Mouse (Mus musculus) CH12.LX (cell line): Measurements from ENCODE around the gene Akap5. TPM values are rescaled to one million over a fixed set of nuclear protein-coding genes. Genes with fewer than 3 reads are reported as not detected.

Experiments
- DNase-seq: peaks from one replicate; pipeline ENCODE4 v3.0.0-alpha.2; 2013; ENCODE audit errors: extremely low read depth
- H3K27ac ChIP-seq: 2 replicates; pipeline ENCODE4 v1.5.1; 2012; ENCODE audit warnings: low read depth, mild to moderate bottlenecking, control low read depth, moderate library complexity; ENCODE audit not compliant: insufficient read depth
- H3K27me3 ChIP-seq: replicated peaks from 2 replicates; pipeline ENCODE3; 2012; ENCODE audit warnings: inconsistent platforms
- H3K36me3 ChIP-seq, 2 experiments: replicated peaks in 1 of 2; 2 replicates each; pipeline versions ENCODE3 to v1.6.1; 2012; ENCODE audit warnings: inconsistent platforms in 1 of 2, low read length in 1 of 2, mild to moderate bottlenecking in 1 of 2, mixed read lengths in 1 of 2, moderate library complexity in 1 of 2; ENCODE audit not compliant: control insufficient read depth in 1 of 2, insufficient read depth in 1 of 2
- H3K4me1 ChIP-seq, 2 experiments: 2 replicates each; pipeline ENCODE4 v1.6.1; 2012; ENCODE audit warnings: inconsistent platforms in 1 of 2, moderate library complexity in 1 of 2; ENCODE audit not compliant: insufficient read depth in 2 of 2, control insufficient read depth in 1 of 2
- H3K4me2 ChIP-seq: 2 replicates; pipeline ENCODE4 v1.6.1; 2012; ENCODE audit warnings: low read depth, mild to moderate bottlenecking, control low read depth; ENCODE audit not compliant: poor library complexity, insufficient read depth, severe bottlenecking
- H3K4me3 ChIP-seq, 3 experiments: fragments of 150-350 bp in 1 of 3; sonication (generic) in 1 of 3; replicated peaks in 1 of 3; 2 replicates each; pipeline versions ENCODE3 to v1.5.1; 2011 to 2012; ENCODE audit warnings: low read depth in 2 of 3, low read length in 2 of 3, mild to moderate bottlenecking in 2 of 3, moderate library complexity in 2 of 3, control low read depth in 1 of 3, improper control_type of control experiment in 1 of 3, inconsistent platforms in 1 of 3, mixed read lengths in 1 of 3; ENCODE audit not compliant: poor library complexity in 1 of 3
- H3K79me2 ChIP-seq: replicated peaks from 2 replicates; pipeline ENCODE4 v1.6.1; 2012; ENCODE audit warnings: mild to moderate bottlenecking, moderate library complexity; ENCODE audit not compliant: control insufficient read depth, poor library complexity, insufficient read depth, severe bottlenecking; ENCODE audit errors: extremely low read depth
- H3K9ac ChIP-seq: 2 replicates; pipeline ENCODE4 v1.6.1; 2012; ENCODE audit warnings: low read depth, mild to moderate bottlenecking, control low read depth, moderate library complexity; ENCODE audit not compliant: insufficient read depth
- H3K9me3 ChIP-seq: replicated peaks from 2 replicates; pipeline ENCODE3; 2012; ENCODE audit warnings: low read length, inconsistent platforms, mixed read lengths
- BHLHE40 ChIP-seq: IDR thresholded peaks from 2 replicates; pipeline ENCODE4 v1.6.1; 2011; ENCODE audit warnings: mild to moderate bottlenecking, low read depth, low read length, improper control_type of control experiment
- CHD1 ChIP-seq: IDR thresholded peaks from 2 replicates; pipeline ENCODE4 v1.6.1; 2012; ENCODE audit warnings: low read depth, low read length, improper control_type of control experiment, inconsistent platforms
- CTCF ChIP-seq, 2 experiments: IDR thresholded peaks in 1 of 2; conservative IDR thresholded peaks in 1 of 2; 2 replicates each; pipeline ENCODE4 v1.5.1; 2011 to 2012; ENCODE audit warnings: low read depth in 2 of 2, low read length in 2 of 2, improper control_type of control experiment in 1 of 2, inconsistent platforms in 1 of 2, mild to moderate bottlenecking in 1 of 2, moderate library complexity in 1 of 2
- ELF1 ChIP-seq: IDR thresholded peaks from 2 replicates; pipeline ENCODE4 v1.6.1; 2014; ENCODE audit warnings: low read depth, mild to moderate bottlenecking, inconsistent platforms, low read length, improper control_type of control experiment
- ETS1 ChIP-seq: conservative IDR thresholded peaks from 2 replicates; pipeline ENCODE4 v1.6.1; 2012; ENCODE audit warnings: low read depth, mild to moderate bottlenecking, inconsistent platforms, low read length, improper control_type of control experiment, moderate library complexity
- GABPA ChIP-seq: IDR thresholded peaks from 2 replicates; pipeline ENCODE4 v1.6.1; 2012; ENCODE audit warnings: low read depth, low read length, improper control_type of control experiment, inconsistent platforms; ENCODE audit not compliant: insufficient replicate concordance
- HCFC1 ChIP-seq: IDR thresholded peaks from 2 replicates; pipeline ENCODE4 v1.6.1; 2012; ENCODE audit warnings: low read depth, mild to moderate bottlenecking, inconsistent platforms, low read length, improper control_type of control experiment
- JUN ChIP-seq: IDR thresholded peaks from 2 replicates; pipeline ENCODE4 v1.6.1; 2011; ENCODE audit warnings: low read depth, mild to moderate bottlenecking, low read length, improper control_type of control experiment, moderate library complexity; ENCODE audit not compliant: insufficient read depth
- KAT2A ChIP-seq: IDR thresholded peaks from 2 replicates; pipeline ENCODE4 v1.6.1; 2012; ENCODE audit warnings: low read length, improper control_type of control experiment, inconsistent platforms; ENCODE audit not compliant: insufficient replicate concordance
- MAX ChIP-seq: IDR thresholded peaks from 2 replicates; pipeline ENCODE4 v1.6.1; 2011; ENCODE audit warnings: low read length, improper control_type of control experiment
- MEF2A ChIP-seq: IDR thresholded peaks from 2 replicates; pipeline ENCODE4 v1.6.1; 2014; ENCODE audit warnings: low read depth, mild to moderate bottlenecking, inconsistent platforms, low read length, improper control_type of control experiment, borderline replicate concordance
- MYC ChIP-seq: IDR thresholded peaks from 2 replicates; pipeline ENCODE4 v1.6.1; 2011; ENCODE audit warnings: low read depth, mild to moderate bottlenecking, improper control_type of control experiment, low read length
- NELFE ChIP-seq: IDR thresholded peaks from 2 replicates; pipeline ENCODE4 v1.6.1; 2011; ENCODE audit warnings: low read depth, low read length, improper control_type of control experiment
- PAX5 ChIP-seq: IDR thresholded peaks from 2 replicates; pipeline ENCODE4 v1.6.1; 2012; ENCODE audit warnings: low read length, inconsistent platforms, mixed read lengths
- POLR2A ChIP-seq: IDR thresholded peaks from 2 replicates; pipeline ENCODE4 v1.6.1; 2011; ENCODE audit warnings: low read depth, mild to moderate bottlenecking, improper control_type of control experiment, low read length
- POLR2AphosphoS2 ChIP-seq: IDR thresholded peaks from 2 replicates; pipeline ENCODE4 v1.6.1; 2011; ENCODE audit warnings: low read depth, low read length, improper control_type of control experiment
- RAD21 ChIP-seq: IDR thresholded peaks from 2 replicates; pipeline ENCODE4 v1.6.1; 2011; ENCODE audit warnings: low read depth, mild to moderate bottlenecking, low read length, improper control_type of control experiment, moderate library complexity
- RCOR1 ChIP-seq: conservative IDR thresholded peaks from 2 replicates; pipeline ENCODE4 v1.6.1; 2012; ENCODE audit warnings: low read depth, mild to moderate bottlenecking, inconsistent platforms, low read length, improper control_type of control experiment
- SMC3 ChIP-seq: IDR thresholded peaks from 2 replicates; pipeline ENCODE4 v1.6.1; 2011; ENCODE audit warnings: low read depth, low read length, improper control_type of control experiment
- TBP ChIP-seq: conservative IDR thresholded peaks from 2 replicates; pipeline ENCODE4 v1.6.1; 2011; ENCODE audit warnings: low read depth, low read length, improper control_type of control experiment
- TCF12 ChIP-seq: IDR thresholded peaks from 2 replicates; pipeline ENCODE4 v1.6.1; 2014; ENCODE audit warnings: low read depth, mild to moderate bottlenecking, inconsistent platforms, low read length, improper control_type of control experiment
- UBTF ChIP-seq: IDR thresholded peaks from 2 replicates; pipeline ENCODE4 v1.6.1; 2012; ENCODE audit warnings: low read depth, mild to moderate bottlenecking, inconsistent platforms, low read length, improper control_type of control experiment, moderate library complexity
- ZC3H11A ChIP-seq: IDR thresholded peaks from 2 replicates; pipeline ENCODE4 v1.6.1; 2012; ENCODE audit warnings: low read depth, mild to moderate bottlenecking, inconsistent platforms, low read length, improper control_type of control experiment
- ZKSCAN1 ChIP-seq: IDR thresholded peaks from 2 replicates; pipeline ENCODE4 v1.6.1; 2012; ENCODE audit warnings: low read depth, inconsistent platforms, low read length, improper control_type of control experiment, borderline replicate concordance
- ZMIZ1 ChIP-seq: IDR thresholded peaks from 2 replicates; pipeline ENCODE4 v1.6.1; 2012; ENCODE audit warnings: low read depth, mild to moderate bottlenecking, inconsistent platforms, low read length, improper control_type of control experiment
- dilution Hi-C: fragments of 300-500 bp; cut with MboI; formaldehyde crosslinking; loops from 2 replicates; pipeline ENCODE4 v1.14.3; 2020; ENCODE audit warnings: low sequenced_read_pairs; ENCODE audit not compliant: extremely low pct_unique_long_range_greater_than_20kb, extremely low pct_ligation_motif_present
- in situ Hi-C: fragments of 300-500 bp; cut with MboI; formaldehyde crosslinking; loops from 3 replicates; pipeline ENCODE4 v1.14.3; 2019; ENCODE audit warnings: low sequenced_read_pairs, low pct_ligation_motif_present, low pct_unique_long_range_greater_than_20kb, mixed read lengths
- polyA plus RNA-seq: library from polyadenylated mRNA; unstranded; fragments of >175 nt; gene quantifications from 2 replicates; pipeline ENCODE4 v1.2.1, GENCODE M21; 2012; ENCODE audit warnings: low read depth; ENCODE audit not compliant: insufficient read length
- total RNA-seq, 2 experiments: library from RNA; depleted of rRNA; stranded (reverse); fragments of 300-350 nt in 1 of 2; fragments of >200 nt in 1 of 2; gene quantifications; 2 replicates each; pipeline ENCODE4 v1.2.3; 2012 to 2014

The Akap5 gene
- total and polyA plus RNA-seq, 3 experiments, result 0.27 to 0.89 (median 0.38) TPM

- in situ Hi-C loops (no loop called here), dilution Hi-C loops (no loop called here)
- Histone ChIP-seq H3K4me3 (no peak overlapping the region), H3K79me2 (no peaks in the 10 kb centered on the region), H3K4me2 (no peak overlapping the region), H3K9ac (no peak overlapping the region), H3K9me3 (no peaks in the 10 kb centered on the region), H3K4me1 (no peaks in the 10 kb centered on the region), H3K36me3 (peaks cover 76 to 97% of the 10 kb centered on the region in 2 experiments), H3K27me3 (no peaks in the 10 kb centered on the region), H3K27ac (no peak overlapping the region)
- TF ChIP-seq ETS1 (no peak), ELF1 (no peak), RAD21 (peak; percentile 50), CHD1 (no peak), CTCF (conservative IDR thresholded peaks at IDR 0.05 in 1 of 2, IDR thresholded peaks at IDR 0.05 in 1 of 2; ENCODE audit: low read depth in 2 of 2, low read length in 2 of 2) (peak; percentile 58 to 72), TCF12 (no peak), SMC3 (peak; percentile 60)
- DNase-seq, result peak; percentile 25
These were observed 31.5 kb upstream of the Akap5 start for GRCm38 (mm10) chr12:76293192-76293591.

- Histone ChIP-seq H3K4me1 (no peaks in the 10 kb centered on the region), H3K27ac (no peak overlapping the region), H3K9ac (no peak overlapping the region), H3K4me2 (no peak overlapping the region), H3K79me2 (no peaks in the 10 kb centered on the region; the same call in 1 of the 2 replicates), H3K36me3 (peaks cover 60 to 97% of the 10 kb centered on the region in 2 experiments), H3K4me3 (no peak overlapping the region), H3K9me3 (no peaks in the 10 kb centered on the region), H3K27me3 (no peaks in the 10 kb centered on the region)
- in situ Hi-C loops, result loop anchor here (5.0 kb wide), 1 partner anchor 34 kb away; no protein-coding TSS in a partner anchor
- TF ChIP-seq POLR2A, result no peak
- TF ChIP-seq RAD21, result no peak
- no peak for TF ChIP-seq POLR2AphosphoS2
- no peak for TF ChIP-seq NELFE
- TF ChIP-seq PAX5, result no peak
- TF ChIP-seq MAX, result no peak
- TF ChIP-seq JUN, result no peak
- dilution Hi-C loops, result no loop called here
- no peak for DNase-seq
These were observed 26.9 kb upstream of the Akap5 start for GRCm38 (mm10) chr12:76297830-76298229.

GRCm38 (mm10) chr12:76299361-76299906 lies 25.3 kb upstream of the Akap5 start:
- no peak overlapping the region for H3K4me2 ChIP-seq
- peaks cover 0 to 3% of the 10 kb centered on the region in 2 experiments; a peak in 1 of 4 replicates for H3K4me1 ChIP-seq
- in situ Hi-C loops (loop anchor here (5.0 kb wide), 1 partner anchor 33 kb away; no protein-coding TSS in a partner anchor), dilution Hi-C loops (no loop called here)
- H3K4me3 ChIP-seq, result no peak overlapping the region
- H3K36me3 ChIP-seq, result peaks cover 57 to 97% of the 10 kb centered on the region in 2 experiments
- no peaks in the 10 kb centered on the region; the same call in 1 of the 2 replicates for H3K79me2 ChIP-seq
- no peaks in the 10 kb centered on the region for H3K27me3 ChIP-seq
- H3K27ac ChIP-seq, result no peak overlapping the region
- no peak overlapping the region for H3K9ac ChIP-seq
- no peaks in the 10 kb centered on the region for H3K9me3 ChIP-seq
- DNase-seq, result no peak
- TF ChIP-seq JUN (no peak), TBP (no peak), MAX (no peak), MEF2A (no peak), HCFC1 (no peak), BHLHE40 (no peak), CHD1 (no peak), ETS1 (no peak), PAX5 (no peak), ZKSCAN1 (no peak), MYC (no peak), ELF1 (no peak), ZC3H11A (no peak), RCOR1 (no peak), GABPA (no peak), TCF12 (no peak), ZMIZ1 (no peak), UBTF (no peak), KAT2A (no peak)
